Mouse (Mus musculus): ENCODE measurements around the gene Gm4450. TPM values are rescaled to one million over a fixed set of nuclear protein-coding genes. Genes with fewer than 3 reads are reported as not detected.
"Not testable (repeated sequence)": the region's sequence is repeated elsewhere in the genome, so short reads cannot be mapped to it uniquely, and the experiment has no call there.

The Gm4450 gene
- total RNA-seq, 2 experiments from 2014 or later: not detected

DNA sequence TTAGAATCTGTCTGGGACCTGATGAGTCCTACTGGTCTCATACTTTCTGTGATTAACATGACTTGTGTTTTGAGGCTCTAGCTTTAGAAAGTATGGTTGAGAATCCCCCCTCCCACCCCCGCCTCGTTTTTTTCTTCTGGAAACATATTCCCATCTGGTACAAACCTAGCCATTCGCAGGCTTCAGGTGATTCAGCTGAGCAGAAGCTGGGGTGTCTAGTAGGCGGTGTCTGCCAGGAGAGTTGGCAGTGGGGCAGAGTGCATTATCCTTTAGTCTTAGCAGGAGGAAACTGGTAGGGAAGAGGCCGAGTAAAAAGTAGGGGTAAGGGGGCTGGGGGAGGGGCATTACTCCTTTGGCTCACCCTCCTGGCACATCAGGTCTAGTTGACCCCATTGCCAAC lies 30.2 kb downstream of the Gm4450 start:
- intact Hi-C loops (cut with DNase I): loop anchor here (5.0 kb wide), 1 partner anchor 44 kb away; the partner anchor contains the start of gene Zfp697
- DNase-seq (ENCODE audit: extremely low spot score in 1 of 2, low spot score in 2 of 2): no peak

DNA sequence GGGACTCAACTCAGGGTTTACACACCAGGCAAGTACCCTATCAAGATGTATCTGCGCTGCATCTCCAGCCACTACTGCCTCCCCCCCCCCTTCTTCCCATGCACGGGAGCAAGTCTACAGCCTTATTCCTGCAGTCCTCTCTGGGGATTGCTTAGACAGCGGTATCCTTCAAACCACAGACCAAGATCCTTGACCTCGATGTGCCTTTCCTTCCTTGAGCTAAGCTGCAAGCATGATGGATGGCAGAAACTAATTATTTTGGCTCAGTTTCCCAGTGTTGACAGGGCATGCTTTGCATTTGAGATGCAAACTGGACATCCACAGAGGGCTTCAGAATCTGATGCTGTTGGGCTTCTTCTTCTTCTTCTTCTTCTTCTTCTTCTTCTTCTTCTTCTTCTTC lies 34.0 kb downstream of the Gm4450 start:
- DNase-seq (ENCODE audit: extremely low spot score in 1 of 2, low spot score in 2 of 2): no peak
- intact Hi-C loops (cut with DNase I): no loop called here

- intact Hi-C loops (cut with DNase I): no loop called here
- DNase-seq (ENCODE audit: extremely low spot score in 1 of 2, low spot score in 2 of 2): no peak
These were observed 37.2 kb downstream of the Gm4450 start for GRCm38 (mm10) chr3:98419786-98420070.

DNA sequence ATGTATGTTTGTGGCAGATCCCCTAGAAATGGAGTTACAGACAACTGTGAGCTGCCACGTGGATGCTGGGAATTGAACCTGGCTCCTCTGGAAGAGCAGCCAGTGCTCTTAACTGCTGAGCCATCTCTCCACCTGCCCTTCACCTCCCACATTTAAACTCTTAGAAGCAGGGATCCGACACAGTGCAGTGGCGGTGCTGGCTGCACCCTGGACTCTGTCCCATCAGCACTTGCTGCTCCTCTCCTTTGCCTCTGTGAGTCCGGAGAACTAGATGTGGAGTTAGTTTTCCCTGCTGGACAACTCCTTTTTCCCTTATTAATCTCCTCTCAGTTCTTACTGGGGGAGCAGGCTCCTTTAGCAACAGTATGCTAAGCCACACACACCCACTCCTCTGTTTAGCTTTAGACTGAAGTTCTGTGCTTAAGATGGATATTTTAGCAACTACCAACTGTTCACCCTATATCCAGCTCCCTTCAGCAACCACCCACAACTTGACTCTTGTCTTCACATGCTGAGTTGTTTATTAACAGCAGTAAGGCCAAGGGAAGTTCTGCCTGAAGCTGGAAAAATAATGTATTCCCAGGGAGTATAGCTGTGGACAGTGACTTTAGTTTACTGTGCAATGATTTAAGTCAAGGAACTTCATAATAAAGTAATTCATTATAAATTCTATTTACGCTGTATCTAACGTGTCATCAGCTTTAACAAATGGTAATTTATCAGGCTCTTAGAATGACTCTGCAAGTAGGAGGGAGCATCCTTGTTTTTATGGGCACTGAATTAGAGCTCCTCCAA lies 37.7 kb downstream of the Gm4450 start:
- intact Hi-C loops (cut with DNase I): no loop called here
- DNase-seq (ENCODE audit: extremely low spot score in 1 of 2, low spot score in 2 of 2): no peak

GRCm38 (mm10) chr3:98417328-98417727 lies 39.6 kb downstream of the Gm4450 start:
- peak; percentile 80 to 96 for DNase-seq (ENCODE audit: extremely low spot score in 1 of 2, low spot score in 2 of 2)
- intact Hi-C loops (cut with DNase I): no loop called here

DNA sequence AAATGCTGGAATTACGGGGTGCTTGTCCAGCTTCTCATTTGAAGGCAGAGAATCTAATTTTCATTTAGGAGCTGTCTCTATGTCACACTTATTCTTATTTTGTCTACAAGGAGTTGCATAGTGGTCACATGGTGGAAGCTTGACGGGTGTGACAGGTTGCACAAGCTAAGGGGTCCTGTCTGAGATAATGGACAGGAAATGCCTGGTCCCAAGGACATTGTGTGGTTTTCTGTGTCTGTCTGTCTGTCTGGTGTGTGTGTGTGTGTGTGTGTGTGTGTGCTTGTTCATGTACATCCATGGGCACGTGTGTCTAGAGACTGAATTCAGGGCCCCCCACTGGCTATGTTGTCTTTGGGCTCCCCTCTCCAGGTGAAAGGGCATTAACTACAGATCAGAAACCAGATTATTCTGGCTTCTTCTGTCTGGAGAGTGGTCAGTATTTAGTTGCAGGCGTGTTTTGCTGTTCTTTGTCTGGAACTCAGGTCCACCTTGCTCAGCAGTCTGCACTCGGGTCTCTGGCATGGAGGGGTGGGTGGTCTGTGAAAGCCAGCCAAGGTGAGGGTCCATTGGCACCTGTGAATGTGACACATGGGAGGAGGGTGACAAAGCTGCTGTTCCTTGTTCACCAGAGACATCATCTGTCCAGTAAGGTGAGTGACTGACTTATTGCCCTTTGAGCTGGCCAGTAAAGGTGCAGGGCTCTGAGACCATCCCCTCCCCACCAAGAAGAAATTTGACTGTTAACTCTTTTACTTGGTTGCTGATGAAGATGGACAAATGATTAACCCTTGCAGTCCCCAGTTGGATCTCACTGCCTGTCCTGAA lies 40.3 kb downstream of the Gm4450 start:
- no peak for DNase-seq (ENCODE audit: extremely low spot score in 1 of 2, low spot score in 2 of 2)
- intact Hi-C loops (cut with DNase I): no loop called here

- DNase-seq (ENCODE audit: extremely low spot score in 1 of 2, low spot score in 2 of 2): no peak
- intact Hi-C loops (cut with DNase I): no loop called here
These were observed 42.6 kb downstream of the Gm4450 start for GRCm38 (mm10) chr3:98414296-98414695.

- no peak for DNase-seq (ENCODE audit: extremely low spot score in 1 of 2, low spot score in 2 of 2)
- intact Hi-C loops (cut with DNase I): loop anchor here (2.0 kb wide), 1 partner anchor 19 kb away; no protein-coding TSS in a partner anchor
These were observed 43.2 kb downstream of the Gm4450 start for GRCm38 (mm10) chr3:98413733-98414132.

- not testable (repeated sequence) for DNase-seq (ENCODE audit: extremely low spot score in 1 of 2, low spot score in 2 of 2)
These were observed 46.0 kb downstream of the Gm4450 start for GRCm38 (mm10) chr3:98410619-98411580.

GRCm38 (mm10) chr3:98407261-98407780 lies 49.6 kb downstream of the Gm4450 start:
- DNase-seq (ENCODE audit: extremely low spot score in 1 of 2, low spot score in 2 of 2); intact Hi-C loops (cut with DNase I): not testable (repeated sequence)

More at GRCm38 (mm10) chr3:98410619-98411580, 46.0 kb downstream of the Gm4450 start:
- intact Hi-C loops (cut with DNase I): not testable (repeated sequence)

DNA sequence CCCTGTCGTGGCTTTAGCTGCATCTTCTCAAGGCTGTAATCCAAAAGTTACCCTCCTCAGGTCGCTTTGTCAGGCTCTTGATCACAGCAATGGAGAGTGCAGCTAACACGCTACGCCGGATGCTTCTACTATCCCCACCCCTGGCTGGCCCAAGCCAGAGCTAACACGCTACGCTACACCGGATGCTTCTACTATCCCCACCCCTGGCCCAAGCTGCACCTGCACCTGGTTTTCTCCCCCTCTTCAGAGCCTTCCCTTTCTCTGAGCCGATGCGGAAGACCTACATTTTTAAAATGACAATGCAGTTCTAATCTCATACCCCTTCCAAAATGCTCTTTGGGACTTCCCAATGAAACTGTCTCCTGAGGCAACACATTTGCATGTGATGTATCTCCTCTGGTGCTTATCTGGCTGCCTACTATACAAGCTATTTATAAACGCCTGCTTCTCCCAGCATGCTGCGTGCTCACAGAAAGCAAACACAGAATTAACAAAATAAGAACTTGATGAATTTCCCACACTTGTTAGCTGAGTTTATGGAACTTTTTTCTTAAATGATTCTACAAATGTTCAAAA lies 50.3 kb downstream of the Gm4450 start:
- intact Hi-C loops (cut with DNase I); DNase-seq (ENCODE audit: extremely low spot score in 1 of 2, low spot score in 2 of 2): not testable (repeated sequence)

DNA sequence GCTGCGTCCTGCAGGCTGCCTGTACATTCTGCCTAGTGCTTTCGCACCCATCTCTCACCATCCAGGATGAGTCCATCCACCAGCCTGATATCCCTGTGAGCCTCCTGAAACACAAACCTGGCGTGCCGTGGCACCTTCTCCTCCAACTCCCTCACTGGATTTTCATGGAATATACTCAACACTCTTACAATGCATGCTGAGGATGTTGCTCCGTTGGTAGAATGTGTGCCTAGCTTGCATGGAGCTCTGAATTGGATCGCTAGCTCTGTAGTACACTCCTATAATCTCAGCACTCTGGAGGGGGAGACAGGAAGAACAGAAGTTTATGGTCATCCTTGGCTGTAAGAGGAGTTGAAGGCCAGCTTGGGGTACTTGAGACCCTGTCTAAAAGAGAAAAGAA lies 51.0 kb downstream of the Gm4450 start:
- intact Hi-C loops (cut with DNase I); DNase-seq (ENCODE audit: extremely low spot score in 1 of 2, low spot score in 2 of 2): not testable (repeated sequence)

GRCm38 (mm10) chr3:98404268-98404895 lies 52.5 kb downstream of the Gm4450 start:
- DNase-seq (ENCODE audit: extremely low spot score in 1 of 2, low spot score in 2 of 2); intact Hi-C loops (cut with DNase I): not testable (repeated sequence)

Other genes starting within 250 kb of the Gm4450 start
- gene Reg4, start 235.0 kb downstream of the Gm4450 start, total RNA-seq (2021): not detected
- 10 to 100 TPM; 11.9 to 14.1 TPM for gene Hmgcs2, start 176.7 kb downstream of the Gm4450 start, total RNA-seq (2021)
- 10 to 100 TPM; 49.4 to 57.8 TPM for gene Phgdh, start 117.1 kb downstream of the Gm4450 start, total RNA-seq (2021)
- gene Zfp697, start 74.7 kb downstream of the Gm4450 start, total RNA-seq (2021): 10 to 100 TPM; 39.2 to 42.4 TPM
- gene Hsd3b4, start 53.4 kb upstream of the Gm4450 start, total RNA-seq (2021): not detected
- gene Gm10681, start 131.7 kb upstream of the Gm4450 start, total RNA-seq (2021): not detected
- gene Hsd3b5, start 173.1 kb upstream of the Gm4450 start, total RNA-seq (2021): not detected